Mouse (Mus musculus): ENCODE data around the gene Pced1a. TPM values are rescaled to one million over a fixed set of nuclear protein-coding genes. Genes with fewer than 3 reads are reported as not detected.
"Not testable (repeated sequence)": the region's sequence is repeated elsewhere in the genome, so short reads cannot be mapped to it uniquely, and the experiment has no call there.

The Pced1a gene
- total RNA-seq, 2 experiments from 2014 or later, result 23.1 to 27.9 TPM

DNA sequence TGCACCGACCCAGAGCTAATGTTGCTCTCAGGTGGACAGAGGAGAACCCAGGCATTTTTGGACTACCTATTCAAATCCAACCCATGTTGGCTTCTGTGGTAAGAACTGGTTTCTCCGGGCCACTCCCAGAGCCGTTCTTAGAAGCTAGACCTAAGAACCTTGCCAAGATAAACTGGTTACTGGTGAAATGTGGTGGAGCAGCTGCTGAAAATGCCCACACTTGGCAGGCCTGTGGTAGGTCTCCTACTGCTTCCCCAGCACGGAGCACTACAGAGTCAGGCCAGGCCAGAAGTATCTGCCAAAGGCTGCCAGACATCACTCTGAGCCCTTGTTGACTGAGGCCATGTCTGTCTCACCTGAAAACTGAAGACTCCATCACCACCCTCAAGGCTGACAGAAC, 49.5 kb downstream of the Pced1a start:
- DNase-seq (ENCODE audit: extremely low spot score in 1 of 2, low spot score in 2 of 2), result no peak
- no peak overlapping the region for H3K27ac ChIP-seq
- intact Hi-C loops (cut with DNase I), result no loop called here
- no peak overlapping the region for H3K4me3 ChIP-seq
- no peak for TF ChIP-seq CTCF (IDR thresholded peaks at IDR 0.05)

DNA sequence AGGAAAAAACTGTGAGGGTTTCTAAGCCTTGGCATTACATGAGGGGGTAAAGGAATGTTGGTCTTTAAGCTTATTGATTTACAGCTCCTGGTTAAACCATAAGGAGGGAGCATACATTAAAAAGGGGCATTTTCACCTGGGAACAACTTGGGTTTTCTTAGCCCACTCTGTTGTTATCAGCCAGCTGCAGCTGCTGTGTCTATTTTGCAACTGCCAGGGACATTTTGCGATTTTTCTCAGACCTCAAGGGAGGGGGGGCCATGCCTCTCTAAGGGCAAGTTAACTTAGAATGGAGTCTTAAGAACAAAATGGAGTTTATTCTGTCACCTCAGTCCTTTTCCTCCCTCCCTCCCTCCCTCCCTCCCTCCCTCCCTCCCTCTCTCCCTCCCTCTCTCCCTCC, 51.5 kb downstream of the Pced1a start:
- intact Hi-C loops (cut with DNase I); H3K4me3 ChIP-seq: not testable (repeated sequence)

DNA sequence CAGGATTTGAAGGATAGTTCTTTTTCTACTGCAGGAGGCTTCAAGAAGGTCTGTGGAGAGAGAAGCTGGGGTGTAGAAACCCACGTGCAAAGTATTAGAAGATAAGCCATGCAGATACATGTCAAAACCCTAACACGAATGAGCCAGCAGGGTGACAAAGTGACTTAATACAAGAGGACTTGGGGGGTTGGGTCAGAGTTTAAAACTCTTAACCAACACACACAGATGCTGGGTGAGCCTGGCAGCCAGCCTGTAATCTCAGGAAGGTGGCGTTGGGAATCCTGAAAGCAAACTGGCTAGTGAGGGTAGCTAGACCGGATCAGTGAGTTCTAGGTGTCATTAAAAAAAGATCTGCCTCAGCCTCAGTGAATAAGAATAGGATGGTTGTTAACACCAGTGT, 57.1 kb downstream of the Pced1a start:
- Histone ChIP-seq H3K4me3 (no peak overlapping the region), H3K27ac (no peak overlapping the region)
- intact Hi-C loops (cut with DNase I), result no loop called here
- DNase-seq (ENCODE audit: extremely low spot score in 1 of 2, low spot score in 2 of 2), result no peak
- no peak for TF ChIP-seq CTCF (IDR thresholded peaks at IDR 0.05)

More for the DNA sequence above, 51.5 kb downstream of the Pced1a start:
- not testable (repeated sequence) for H3K27ac ChIP-seq; DNase-seq (ENCODE audit: extremely low spot score in 1 of 2, low spot score in 2 of 2)

Other genes with a start within 250 kb of the Pced1a start
- 100 to 1,000 TPM; 101 to 112 TPM for gene Snrpb, start 245.3 kb downstream of the Pced1a start, total RNA-seq (2021)
- not detected for gene Tmc2, start 229.5 kb downstream of the Pced1a start, total RNA-seq (2021)
- 100 to 1,000 TPM; 140 to 144 TPM for gene Nop56, start 150.3 kb downstream of the Pced1a start, total RNA-seq (2021)
- 100 to 1,000 TPM; 285 to 286 TPM for gene Idh3b, start 140.2 kb downstream of the Pced1a start, total RNA-seq (2021)
- gene Ebf4, start 129.5 kb downstream of the Pced1a start, total RNA-seq (2021), result 1 to 10 TPM; 9.7 to 9.8 TPM
- 1 to 10 TPM; 5.5 to 6.4 TPM for gene Cpxm1, start 27.1 kb downstream of the Pced1a start, total RNA-seq (2021)
- not detected for gene Gm28372, start 19.5 kb downstream of the Pced1a start, total RNA-seq (2021)
- not detected for gene 1700020A23Rik, start 19.4 kb downstream of the Pced1a start, total RNA-seq (2021)
- gene Tmem239, start 18.2 kb downstream of the Pced1a start, total RNA-seq (2021), result not detected
- gene Vps16, start 362 bp downstream of the Pced1a start, total RNA-seq (2021), result 10 to 100 TPM; 78.3 to 99.1 TPM
- gene Ptpra, start 25.6 kb upstream of the Pced1a start, total RNA-seq (2021), result 100 to 1,000 TPM; 221 to 237 TPM
- gene Mrps26, start 139.0 kb upstream of the Pced1a start, total RNA-seq (2021), result 10 to 100 TPM; 72.6 to 75.6 TPM
- 1 to 10 TPM in 1 of 2 experiments, not detected in 1; 4.4 TPM for gene Oxt, start 151.5 kb upstream of the Pced1a start, total RNA-seq (2021)
- 10 to 100 TPM in 1 of 2 experiments, not detected in 1; 22.8 TPM for gene Avp, start 157.9 kb upstream of the Pced1a start, total RNA-seq (2021)
- 1 to 10 TPM; 7.9 to 8.7 TPM for gene Fastkd5, start 205.3 kb upstream of the Pced1a start, total RNA-seq (2021)
- gene Ubox5, start 205.3 kb upstream of the Pced1a start, total RNA-seq (2021), result 10 to 100 TPM; 10.0 to 12.5 TPM
- 100 to 1,000 TPM; 202 to 214 TPM for gene Lzts3, start 218.1 kb upstream of the Pced1a start, total RNA-seq (2021)
- gene Ddrgk1, start 240.0 kb upstream of the Pced1a start, total RNA-seq (2021), result 100 to 1,000 TPM in 1 of 2 experiments, 10 to 100 TPM in 1; 96.3 to 106 TPM
- 10 to 100 TPM; 35.7 to 39.7 TPM for gene Itpa, start 242.9 kb upstream of the Pced1a start, total RNA-seq (2021)